Mouse (Mus musculus) left cerebral cortex, postnatal 4 days (tissue): ENCODE data around the gene Cadm4. TPM values are rescaled to one million over a fixed set of nuclear protein-coding genes. Genes with fewer than 3 reads are reported as not detected.

Source experiments
- DNase-seq: peaks from one replicate; pipeline ENCODE4 v3.0.0-alpha.2; 2022
- intact Hi-C: fragments of 180-260 bp; cut with DNase I; formaldehyde crosslinking; loops from one replicate; pipeline ENCODE4 v1.15.1; 2025
- total RNA-seq, 2 experiments: library from RNA; stranded (reverse); gene quantifications; 2 replicates each; pipeline ENCODE4 v1.2.3; 2021

The Cadm4 gene
- total RNA-seq, 2 experiments from 2014 or later = 332 to 353 TPM

- DNase-seq = no peak
- intact Hi-C loops = no loop called here
Observed at GRCm38 (mm10) chr7:24529580-24529979, 47.8 kb downstream of the Cadm4 start.

DNA sequence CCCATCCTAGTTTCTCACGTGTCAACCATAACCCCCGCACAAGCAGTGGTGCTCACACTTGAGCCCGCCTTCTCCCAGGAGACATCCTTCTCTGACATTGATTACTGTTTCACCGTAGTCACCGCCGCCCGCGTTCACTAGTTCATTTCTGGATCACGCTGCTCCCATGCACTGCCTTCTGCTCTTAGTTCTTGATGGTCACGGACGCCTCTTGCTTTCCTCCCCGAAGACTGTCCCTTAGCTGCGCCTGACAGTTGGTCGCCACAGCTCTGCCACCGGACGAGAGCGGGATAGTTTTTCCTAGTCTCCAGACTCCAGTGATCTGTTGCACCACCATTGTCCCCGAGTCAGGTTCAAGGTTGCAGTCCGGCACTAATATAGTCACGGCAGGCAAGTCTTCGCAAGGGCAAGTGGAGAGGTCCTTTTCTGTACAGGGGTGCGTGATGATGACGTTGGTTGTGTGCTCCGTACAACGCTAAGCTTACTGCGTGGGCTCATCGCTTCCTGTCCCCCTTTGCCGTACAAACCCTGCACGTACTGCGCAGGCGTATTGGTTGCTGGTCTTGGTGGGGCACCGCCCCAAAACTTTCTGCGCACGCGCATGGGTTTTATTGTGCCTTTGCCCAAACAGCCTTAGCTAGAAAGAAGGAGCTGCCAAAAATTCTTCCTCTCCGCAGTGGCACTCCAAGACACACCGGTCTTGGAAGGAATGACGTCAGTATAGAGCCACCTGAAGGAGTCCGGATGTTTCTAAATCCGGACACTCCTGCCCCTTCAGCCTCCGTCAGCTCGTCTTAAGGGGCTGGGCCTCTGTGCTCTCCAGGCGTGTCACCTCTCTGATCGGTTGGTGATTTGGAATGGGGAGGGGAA, 48.5 kb downstream of the Cadm4 start, which contains the start of gene Irgq:
Gene Irgq (plus strand): TSS at position 628 of the 870 bp plus-strand sequence.
- intact Hi-C loops = no loop called here

GRCm38 (mm10) chr7:24531211-24531971, 49.6 kb downstream of the Cadm4 start:
- intact Hi-C loops = no loop called here
- DNase-seq = peak; percentile 82

More for the DNA sequence above, 48.5 kb downstream of the Cadm4 start, which contains the start of gene Irgq:
- DNase-seq = peak; percentile 99

- no peak for DNase-seq
- intact Hi-C loops = no loop called here
Observed at GRCm38 (mm10) chr7:24533031-24533571, 51.3 kb downstream of the Cadm4 start.

GRCm38 (mm10) chr7:24533806-24534205, 52.0 kb downstream of the Cadm4 start:
- intact Hi-C loops = no loop called here
- DNase-seq = no peak

DNA sequence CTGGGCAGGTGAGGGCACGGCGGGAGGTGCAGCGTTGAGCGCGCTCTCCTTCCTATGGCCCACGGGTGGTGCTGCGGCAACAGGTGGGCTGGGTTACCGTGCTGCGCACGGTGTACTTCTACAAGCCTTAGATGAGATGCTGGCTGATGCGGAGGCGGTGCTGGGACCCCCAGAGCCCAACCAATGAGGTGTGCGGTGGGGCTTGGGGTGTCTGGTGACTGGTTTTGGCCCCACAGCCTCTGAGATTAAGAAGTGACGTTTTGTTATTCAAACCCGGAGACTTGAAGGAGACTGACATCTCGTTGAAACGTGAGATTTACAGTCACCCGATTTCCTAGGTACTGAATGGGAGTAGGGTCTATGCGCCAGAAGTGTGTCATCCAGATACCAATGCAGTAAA, 52.5 kb downstream of the Cadm4 start:
- DNase-seq = no peak
- intact Hi-C loops = no loop called here

- intact Hi-C loops = no loop called here
- no peak for DNase-seq
Observed at GRCm38 (mm10) chr7:24537081-24537480, 55.3 kb downstream of the Cadm4 start.

- intact Hi-C loops = no loop called here
Observed at GRCm38 (mm10) chr7:24537591-24537990, 55.8 kb downstream of the Cadm4 start.

GRCm38 (mm10) chr7:24538154-24538553, 56.3 kb downstream of the Cadm4 start:
- no peak for DNase-seq
- intact Hi-C loops = no loop called here

More at GRCm38 (mm10) chr7:24537591-24537990, 55.8 kb downstream of the Cadm4 start:
- DNase-seq = no peak

- intact Hi-C loops = no loop called here
- no peak for DNase-seq
Observed at GRCm38 (mm10) chr7:24538701-24539100, 56.9 kb downstream of the Cadm4 start.

DNA sequence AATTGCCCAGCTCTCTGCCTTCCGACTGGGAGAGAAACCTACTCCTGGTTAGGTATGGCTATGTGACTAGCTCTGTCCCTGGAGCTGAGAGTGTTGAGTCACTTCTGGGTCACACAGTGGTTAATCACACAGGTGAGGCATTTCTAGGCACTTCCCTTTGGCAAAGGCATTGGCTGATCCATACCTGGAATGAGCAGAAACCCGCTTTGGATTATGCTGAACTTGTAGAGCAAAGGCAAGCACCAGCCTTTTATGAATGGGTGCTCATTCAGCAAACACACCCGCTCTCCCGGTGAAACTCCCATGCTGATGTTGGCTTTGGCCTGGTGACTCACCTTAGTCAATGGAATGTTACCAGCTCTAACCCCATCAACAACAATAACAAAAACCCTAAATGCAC, 57.9 kb downstream of the Cadm4 start:
- no peak for DNase-seq
- intact Hi-C loops = no loop called here

DNA sequence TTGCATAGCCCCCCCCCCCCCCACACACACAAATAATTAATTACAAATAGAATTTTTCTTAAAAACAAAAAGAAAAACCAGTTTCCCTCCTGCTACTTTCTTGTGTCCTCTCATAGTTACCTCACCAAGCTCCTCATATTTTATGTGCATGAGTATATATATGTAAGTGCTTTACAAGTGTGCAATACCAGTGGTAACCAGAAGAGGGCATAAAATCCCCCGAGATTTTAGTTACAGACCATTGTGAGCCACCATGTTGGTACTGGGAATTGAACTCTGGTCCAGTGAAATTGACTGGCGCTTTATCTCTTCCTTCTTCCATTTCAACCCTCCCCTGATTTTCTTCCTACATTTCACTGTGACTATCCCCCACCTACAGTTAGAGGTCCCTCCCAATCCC, 62.7 kb downstream of the Cadm4 start:
- intact Hi-C loops = no loop called here
- DNase-seq = no peak

DNA sequence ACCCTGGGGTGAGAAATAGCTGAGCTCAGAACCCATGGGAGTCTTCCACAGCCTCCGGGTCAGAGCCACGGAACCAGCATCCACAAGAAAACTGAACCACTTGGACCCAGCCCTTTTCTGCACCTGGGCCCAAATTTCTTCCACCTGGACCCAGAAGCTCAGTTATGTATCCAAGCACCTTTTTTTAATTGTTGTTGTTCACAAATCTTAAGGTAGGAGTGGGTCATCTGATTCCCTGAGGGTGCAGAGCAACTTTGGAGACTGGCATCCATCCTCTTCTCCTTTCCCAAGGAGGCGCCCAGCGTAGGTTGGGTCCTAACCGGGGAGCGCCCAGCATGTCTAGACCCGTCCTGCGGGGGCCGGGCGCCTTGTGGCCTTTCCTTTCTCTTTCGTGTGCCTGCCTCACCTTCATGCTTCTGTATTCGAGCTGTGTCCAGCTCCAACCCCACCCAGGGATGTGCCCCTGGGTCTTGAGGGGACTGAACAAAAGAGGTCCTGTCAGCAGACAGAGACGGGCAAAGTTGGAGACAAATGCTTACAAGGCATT, 64.3 kb downstream of the Cadm4 start, which contains the start of the genes Pinlyp and Xrcc1:
Gene Pinlyp (minus strand): TSS at position 51 of the 547 bp plus-strand sequence.
Gene Xrcc1 (plus strand): TSS at position 222 of the 547 bp plus-strand sequence.
- intact Hi-C loops = no loop called here
- no peak for DNase-seq

- peak; percentile 100 for DNase-seq
- intact Hi-C loops = no loop called here
Observed at GRCm38 (mm10) chr7:24546634-24547389, 65.0 kb downstream of the Cadm4 start.

- no peak for DNase-seq
- intact Hi-C loops = no loop called here
Observed at GRCm38 (mm10) chr7:24547534-24548036, 65.8 kb downstream of the Cadm4 start.

DNA sequence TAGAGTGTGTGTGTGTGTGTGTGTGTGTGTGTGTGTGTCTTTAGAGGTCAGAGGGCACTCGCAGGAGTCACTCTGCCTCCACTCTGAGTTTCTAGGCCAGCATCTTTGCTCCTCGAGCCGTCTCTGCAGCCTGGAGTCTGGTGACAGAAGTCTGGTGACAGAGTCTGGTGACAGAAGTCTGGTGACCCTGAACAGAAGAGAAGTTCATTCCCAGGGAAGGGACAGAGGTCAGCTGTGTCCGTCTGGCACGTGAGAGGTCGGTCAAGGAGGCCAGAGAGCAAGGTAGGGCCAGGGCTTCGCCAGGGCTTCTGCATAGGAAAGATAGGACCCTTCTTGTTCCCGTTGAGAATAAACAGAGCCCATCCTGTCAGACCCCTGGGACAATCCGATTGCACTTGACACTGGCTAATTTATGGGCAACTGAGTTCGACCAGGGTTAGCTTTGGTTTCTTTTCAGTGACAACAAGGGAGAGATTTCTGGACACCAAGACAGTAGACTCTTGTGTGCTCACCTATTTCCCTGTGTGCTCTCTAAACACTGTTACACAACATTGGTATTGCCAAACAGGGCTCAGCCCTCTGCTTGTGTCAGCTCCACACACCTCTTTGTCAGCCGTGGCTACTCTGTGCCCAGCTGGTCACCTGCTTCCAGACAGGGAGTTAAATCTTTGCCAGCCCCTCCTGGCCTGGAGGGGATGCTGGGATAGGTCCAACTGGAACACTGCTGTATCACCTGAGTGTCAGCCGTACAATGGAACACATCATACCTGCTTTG, 70.3 kb downstream of the Cadm4 start:
- intact Hi-C loops = no loop called here
- DNase-seq = no peak
